Mouse (Mus musculus) cerebellum, adult 11-12 months (tissue): ENCODE results near the gene Oprm1.
A peak's percentile ranks its signal among the peaks of the same experiment; 100 is the strongest.
"Not testable (repeated sequence)": the region's sequence is repeated elsewhere in the genome, so short reads cannot be mapped to it uniquely, and the experiment has no call there.

Experiments used
- DNase-seq: peaks from one replicate; pipeline ENCODE4 v3.0.0; 2022

Gene Oprm1

GRCm38 (mm10) chr10:6979789-6980188, 221.5 kb downstream of the Oprm1 start:
- peak; percentile 36 for DNase-seq

GRCm38 (mm10) chr10:6980236-6980635, 221.9 kb downstream of the Oprm1 start:
- no peak for DNase-seq

GRCm38 (mm10) chr10:6982751-6983151, 224.4 kb downstream of the Oprm1 start:
- DNase-seq = no peak

- no peak for DNase-seq
Measured at GRCm38 (mm10) chr10:6983431-6983830, 225.1 kb downstream of the Oprm1 start.

GRCm38 (mm10) chr10:6986246-6986645, 227.9 kb downstream of the Oprm1 start:
- no peak for DNase-seq

- no peak for DNase-seq
Measured at GRCm38 (mm10) chr10:6987399-6988098, 229.2 kb downstream of the Oprm1 start.

- DNase-seq = no peak
Measured at GRCm38 (mm10) chr10:6988555-6988954, 230.2 kb downstream of the Oprm1 start.

- no peak for DNase-seq
Measured at GRCm38 (mm10) chr10:6996895-6997294, 238.6 kb downstream of the Oprm1 start.

GRCm38 (mm10) chr10:6998576-6999250, 240.4 kb downstream of the Oprm1 start:
- DNase-seq = peak; percentile 71

- DNase-seq = no peak
Measured at GRCm38 (mm10) chr10:6999355-6999754, 241.0 kb downstream of the Oprm1 start.

GRCm38 (mm10) chr10:7003898-7004297, 245.6 kb downstream of the Oprm1 start:
- not testable (repeated sequence) for DNase-seq

- DNase-seq = no peak
Measured at GRCm38 (mm10) chr10:7004980-7005538, 246.8 kb downstream of the Oprm1 start.

- no peak for DNase-seq
Measured at GRCm38 (mm10) chr10:7010543-7010942, 252.2 kb downstream of the Oprm1 start.

GRCm38 (mm10) chr10:7015199-7015598, 256.9 kb downstream of the Oprm1 start:
- DNase-seq = peak; percentile 18

- DNase-seq = no peak
Measured at GRCm38 (mm10) chr10:7019781-7020386, 261.6 kb downstream of the Oprm1 start.

GRCm38 (mm10) chr10:7020551-7020950, 262.2 kb downstream of the Oprm1 start:
- no peak for DNase-seq

GRCm38 (mm10) chr10:7025028-7025427, 266.7 kb downstream of the Oprm1 start:
- no peak for DNase-seq

GRCm38 (mm10) chr10:7033459-7033858, 275.2 kb downstream of the Oprm1 start:
- DNase-seq = no peak

GRCm38 (mm10) chr10:7035547-7035946, 277.2 kb downstream of the Oprm1 start:
- no peak for DNase-seq

GRCm38 (mm10) chr10:7037194-7037593, 278.9 kb downstream of the Oprm1 start:
- DNase-seq = no peak

- DNase-seq = no peak
Measured at GRCm38 (mm10) chr10:7041032-7041431, 282.7 kb downstream of the Oprm1 start.

GRCm38 (mm10) chr10:7043896-7044295, 285.6 kb downstream of the Oprm1 start:
- DNase-seq = no peak

- DNase-seq = no peak
Measured at GRCm38 (mm10) chr10:7047288-7047918, 289.1 kb downstream of the Oprm1 start.
